Mouse (Mus musculus) intestine, embryonic 16.5 days (tissue): ENCODE data around the gene Pnpla1. TPM values are rescaled to one million over a fixed set of nuclear protein-coding genes. Genes with fewer than 3 reads are reported as not detected.
"Not testable (repeated sequence)": the region's sequence is repeated elsewhere in the genome, so short reads cannot be mapped to it uniquely, and the experiment has no call there.

Experiments used
- ATAC-seq: fragments of 200-750 bp; cut with Nextera tagmentation; 2 replicates; pipeline ENCODE4 v1.8.0; 2017; ENCODE audit warnings: moderate TSS enrichment, moderate library complexity
- H3K27ac ChIP-seq: fragments of 300-500 bp; sonication (generic); 2 replicates; pipeline ENCODE4 v1.5.1; 2014; ENCODE audit warnings: mild to moderate bottlenecking, low read length
- H3K27me3 ChIP-seq: fragments of 300-500 bp; sonication (generic); replicated peaks from 2 replicates; pipeline ENCODE4 v1.6.1; 2014; ENCODE audit warnings: low read length, control low read depth, mixed read lengths; ENCODE audit not compliant: control insufficient read depth, insufficient read depth
- H3K36me3 ChIP-seq: fragments of 300-500 bp; sonication (generic); 2 replicates; pipeline ENCODE4 v1.6.1; 2014; ENCODE audit warnings: low read length, control low read depth; ENCODE audit not compliant: control insufficient read depth, insufficient read depth
- H3K4me1 ChIP-seq: fragments of 300-500 bp; sonication (generic); 2 replicates; pipeline ENCODE4 v1.6.1; 2014; ENCODE audit warnings: low read length, control low read depth, mixed read lengths; ENCODE audit not compliant: control insufficient read depth, insufficient read depth
- H3K4me2 ChIP-seq: fragments of 300-500 bp; sonication (generic); 2 replicates; pipeline ENCODE4 v1.6.1; 2014; ENCODE audit warnings: low read depth, low read length, control low read depth
- H3K4me3 ChIP-seq: fragments of 300-500 bp; sonication (generic); 2 replicates; pipeline ENCODE4 v1.5.1; 2014; ENCODE audit warnings: mild to moderate bottlenecking, low read length
- H3K9ac ChIP-seq: fragments of 300-500 bp; sonication (generic); 2 replicates; pipeline ENCODE4 v1.6.1; 2014; ENCODE audit warnings: low read depth, low read length
- H3K9me3 ChIP-seq: fragments of 300-500 bp; sonication (generic); 2 replicates; pipeline ENCODE4 v1.6.1; 2016; ENCODE audit warnings: low read length, control low read depth; ENCODE audit not compliant: control insufficient read depth
- WGBS: fragments of 180-500 bp; shearing (Covaris S2); extraction: QIAGEN DNeasy Blood & Tissue Kit; methylation state at CpG from one replicate; pipeline ENCODE4 v1.1.7; 2014; 5-methylcytosine and 5-hydroxymethylcytosine counted together
- polyA plus RNA-seq: library from polyadenylated mRNA; unstranded; fragments of >200 nt; fragmentation: Nextera tagmentation; extraction: Ambion mirVana; gene quantifications from 2 replicates; pipeline ENCODE4 v1.2.1, GENCODE M21; 2015

Gene Pnpla1
- 1.7 and 1.9 TPM in 2 replicates for polyA plus RNA-seq

DNA sequence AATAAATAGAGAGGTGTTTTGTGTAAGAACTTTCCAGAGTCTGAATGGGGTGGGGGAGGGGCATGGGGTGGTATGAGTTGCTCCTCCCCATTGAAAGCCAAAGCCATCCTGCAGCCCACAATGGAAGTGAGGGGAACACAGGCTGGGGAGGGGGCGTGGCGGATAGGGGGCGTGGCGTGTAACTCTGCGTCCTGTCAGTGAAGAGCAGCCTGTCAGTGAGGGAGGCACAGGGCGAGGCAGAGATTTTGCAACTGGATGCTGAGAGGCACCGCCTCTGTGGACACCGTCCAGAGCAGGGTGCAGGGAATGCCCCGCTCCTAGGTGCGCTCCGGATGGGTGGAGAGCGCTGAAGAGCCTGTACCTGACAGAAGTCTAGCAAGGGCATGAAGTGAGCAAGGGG is at the start of gene Pnpla1:
Gene Pnpla1 (plus strand): TSS at position 207 of the 400 bp plus-strand sequence.
- Histone ChIP-seq H3K9me3 (peaks cover 8% of the 10 kb centered on the region; the same call in 1 of the 2 replicates), H3K27me3 (no peaks in the 10 kb centered on the region), H3K9ac (no peak within 1 kb of the TSS), H3K4me2 (no peak within 1 kb of the TSS), H3K4me3 (no peak within 1 kb of the TSS), H3K27ac (no peak within 1 kb of the TSS), H3K4me1 (no peaks in the 10 kb centered on the region), H3K36me3 (no peaks in the 10 kb centered on the region)
- WGBS = 38% methylated on average over 12 of the region's 12 CpGs
- 0 out of 2 replicates have a peak, but pooled peaks have one; percentile 11 for ATAC-seq

DNA sequence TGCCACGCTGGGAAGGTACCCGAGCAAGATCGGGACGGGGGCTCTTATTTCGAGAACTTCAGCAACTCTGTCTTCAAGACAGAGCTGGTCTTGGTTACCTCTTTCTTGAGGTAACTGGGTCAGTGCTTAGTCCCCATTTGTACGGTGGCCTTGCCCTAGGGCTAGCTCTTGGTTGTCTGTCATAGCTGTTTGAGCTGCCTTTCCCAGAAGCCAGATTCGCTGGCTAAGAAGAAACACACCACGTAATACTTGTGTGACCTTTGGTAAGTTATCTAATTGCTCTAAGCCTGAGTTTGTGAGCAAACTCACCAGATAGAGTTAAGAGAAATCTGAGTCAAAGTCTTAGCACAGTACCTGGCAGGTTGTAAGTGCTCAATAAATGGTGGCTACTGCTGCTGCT is 49.5 kb upstream of the Pnpla1 start:
- peaks cover 19% of the 10 kb centered on the region for H3K4me1 ChIP-seq
- H3K4me2 ChIP-seq = no peak overlapping the region
- 89% methylated on average over 8 of the region's 8 CpGs for WGBS
- H3K27ac ChIP-seq = peak overlapping the region; percentile 92
- H3K36me3 ChIP-seq = peaks cover 21% of the 10 kb centered on the region
- H3K9ac ChIP-seq = no peak overlapping the region; the same call in 1 of the 2 replicates
- H3K9me3 ChIP-seq = no peaks in the 10 kb centered on the region
- peak; percentile 27 for ATAC-seq
- H3K27me3 ChIP-seq = no peaks in the 10 kb centered on the region
- no peak overlapping the region for H3K4me3 ChIP-seq

DNA sequence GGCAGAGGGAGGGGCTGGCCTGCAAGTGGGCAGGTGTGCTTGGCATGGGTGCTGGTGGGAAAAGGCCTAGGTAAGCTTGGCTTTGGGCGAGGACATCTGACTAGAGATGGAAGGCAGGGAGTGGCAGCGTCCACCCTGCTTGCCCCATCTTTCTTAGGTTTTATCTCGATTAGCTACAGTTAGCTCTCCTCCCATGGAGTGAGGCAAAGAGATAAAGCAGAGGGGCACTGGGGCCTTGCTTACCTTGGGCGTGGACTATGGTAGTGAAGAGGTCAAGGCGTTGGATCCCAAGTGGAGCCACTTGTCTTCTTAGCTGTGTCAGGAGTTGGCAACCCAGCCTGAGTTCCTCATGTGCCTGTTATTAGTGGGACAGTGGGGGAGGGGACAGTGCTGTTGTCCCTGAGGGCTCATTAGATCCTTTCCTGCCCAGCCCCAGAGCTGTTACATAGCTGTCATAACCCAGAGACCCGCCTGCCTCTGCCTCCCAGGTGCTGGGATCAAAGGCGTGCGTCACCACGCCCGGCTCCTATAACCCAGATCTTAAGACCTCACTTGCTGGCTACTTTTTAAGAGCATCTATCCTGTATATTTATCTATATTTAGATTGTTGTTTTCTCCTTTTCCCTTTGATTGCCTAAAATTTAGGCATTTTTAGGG is 48.9 kb upstream of the Pnpla1 start:
- WGBS = 78% methylated on average over 10 of the region's 10 CpGs
- H3K4me3 ChIP-seq = no peak overlapping the region
- no peaks in the 10 kb centered on the region for H3K27me3 ChIP-seq
- H3K4me2 ChIP-seq = no peak overlapping the region
- H3K36me3 ChIP-seq = peaks cover 21% of the 10 kb centered on the region
- H3K27ac ChIP-seq = peak overlapping the region; percentile 92
- no peaks in the 10 kb centered on the region for H3K9me3 ChIP-seq
- peak; percentile 79 for ATAC-seq
- no peak overlapping the region; the same call in 1 of the 2 replicates for H3K9ac ChIP-seq
- peaks cover 16% of the 10 kb centered on the region for H3K4me1 ChIP-seq

DNA sequence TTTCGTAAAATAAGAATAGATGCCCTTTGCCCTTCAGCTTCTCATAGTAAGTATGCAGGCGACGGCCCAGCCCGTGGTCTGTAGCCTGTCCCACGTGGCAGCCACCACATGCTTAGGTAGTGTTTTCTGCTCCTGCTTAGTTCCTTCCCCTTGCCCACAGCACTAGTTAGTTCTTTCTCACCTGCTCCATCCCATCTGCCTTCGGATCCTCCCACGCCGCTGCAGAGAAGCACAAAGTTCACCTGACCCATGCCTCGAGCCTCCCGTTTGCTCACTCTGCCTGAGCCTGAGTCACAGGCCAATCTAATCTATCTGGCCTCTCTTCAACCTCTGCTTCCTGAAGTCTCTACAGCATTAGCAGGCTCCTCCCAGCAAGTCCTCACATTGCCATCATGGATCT is 45.9 kb upstream of the Pnpla1 start:
- Histone ChIP-seq H3K27ac (peak overlapping the region; percentile 87), H3K36me3 (peaks cover 22% of the 10 kb centered on the region), H3K4me3 (no peak overlapping the region), H3K9me3 (no peaks in the 10 kb centered on the region), H3K27me3 (no peaks in the 10 kb centered on the region), H3K4me1 (peaks cover 27% of the 10 kb centered on the region), H3K4me2 (no peak overlapping the region), H3K9ac (no peak overlapping the region)
- 62% methylated on average over 10 of the region's 10 CpGs for WGBS
- peak; percentile 68 for ATAC-seq

DNA sequence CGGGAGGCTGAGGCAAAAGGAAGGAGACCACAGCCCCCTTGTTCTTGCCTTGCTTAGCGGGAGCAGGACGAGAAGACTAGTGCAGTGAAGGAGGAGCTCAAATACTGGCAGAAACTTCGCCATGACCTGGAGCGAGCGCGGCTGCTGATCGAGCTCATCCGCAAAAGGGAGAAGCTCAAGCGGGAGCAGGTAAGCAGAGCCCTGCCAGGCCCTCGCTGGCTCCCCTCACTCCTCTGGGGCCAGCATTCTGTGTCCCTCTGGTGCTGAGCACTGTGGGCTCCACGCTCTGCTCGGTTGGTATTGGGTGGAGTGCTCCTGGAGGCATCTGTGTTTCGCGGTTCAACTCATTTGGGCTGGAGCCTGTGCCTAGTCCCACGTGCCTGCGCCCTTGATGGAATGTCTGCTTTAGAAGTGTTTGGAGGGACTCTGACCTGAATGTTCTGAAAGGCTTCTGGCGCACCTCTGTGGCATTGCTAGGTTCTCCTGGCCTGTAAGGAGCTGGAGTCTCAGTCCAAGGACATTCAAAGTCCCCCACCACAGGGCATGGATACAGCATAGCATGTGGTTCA is 43.6 kb upstream of the Pnpla1 start:
- Histone ChIP-seq H3K36me3 (peaks cover 35% of the 10 kb centered on the region), H3K9ac (no peak overlapping the region), H3K4me1 (peaks cover 25% of the 10 kb centered on the region), H3K4me2 (no peak overlapping the region), H3K27me3 (no peaks in the 10 kb centered on the region), H3K27ac (peak overlapping the region; percentile 21; the same call in 1 of the 2 replicates), H3K9me3 (no peaks in the 10 kb centered on the region), H3K4me3 (no peak overlapping the region)
- WGBS = 90% methylated on average over 18 of the region's 18 CpGs
- no peak for ATAC-seq

DNA sequence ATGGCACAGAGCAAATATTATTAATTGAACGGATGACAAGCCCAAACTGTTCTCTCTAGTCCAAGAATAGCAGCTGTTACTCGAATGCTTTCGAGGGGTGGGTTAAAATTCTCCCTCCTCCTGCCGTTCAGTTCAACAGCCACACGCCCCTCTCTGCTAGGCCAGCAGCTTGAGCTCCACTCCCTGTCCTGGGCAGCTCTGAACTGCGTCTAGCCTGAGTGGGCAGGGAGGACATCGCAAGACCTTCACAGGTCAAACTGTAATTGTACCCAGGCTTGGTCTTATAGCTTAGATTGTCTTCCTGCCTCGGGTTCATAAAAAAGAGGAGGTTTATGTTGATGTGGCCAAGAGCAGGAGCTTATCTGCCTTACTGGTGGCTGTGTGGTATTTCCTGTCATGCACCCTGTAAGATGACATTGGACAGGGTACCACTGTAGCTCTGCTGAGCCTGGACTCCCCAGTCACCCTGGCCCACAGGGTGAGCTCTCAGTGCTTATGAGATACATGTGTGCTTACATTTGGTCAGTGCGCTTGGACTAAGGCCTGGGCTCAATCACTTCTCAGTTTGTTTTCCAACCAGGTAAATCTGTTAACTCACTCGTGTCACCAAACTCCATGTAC is 42.7 kb upstream of the Pnpla1 start:
- no peak for ATAC-seq
- WGBS = 61% methylated on average over 10 of the region's 10 CpGs
- H3K36me3 ChIP-seq = peaks cover 35% of the 10 kb centered on the region

DNA sequence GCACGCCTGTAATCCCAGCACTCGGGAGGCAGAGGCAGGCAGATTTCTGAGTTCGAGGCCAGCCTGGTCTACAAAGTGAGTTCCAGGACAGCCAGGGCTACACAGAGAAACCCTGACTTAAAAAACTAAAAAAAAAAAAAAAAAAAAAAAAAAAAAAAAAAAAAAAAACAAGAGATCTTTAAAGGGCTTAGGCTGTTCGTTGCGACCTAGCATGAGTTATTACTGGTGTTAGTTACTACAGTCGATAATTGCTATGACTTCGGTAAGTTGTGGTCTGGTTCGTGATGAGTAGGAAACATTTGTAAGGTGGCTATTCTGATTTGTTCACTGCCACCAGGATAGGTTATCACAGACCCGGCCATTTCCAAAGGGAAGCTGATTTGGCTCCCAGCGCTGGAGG is 41.9 kb upstream of the Pnpla1 start:
- not testable (repeated sequence) for H3K27me3 ChIP-seq, ATAC-seq, H3K9me3 ChIP-seq, H3K4me3 ChIP-seq
- Histone ChIP-seq H3K27ac (peak overlapping the region; percentile 95), H3K4me2 (peak overlapping the region; percentile 9; the same call in 1 of the 2 replicates), H3K9ac (0 out of 2 replicates have a peak overlapping the region, but pooled peaks have one; percentile 22), H3K4me1 (peaks cover 25% of the 10 kb centered on the region), H3K36me3 (peaks cover 38% of the 10 kb centered on the region)
- 93% methylated on average over 10 of the region's 10 CpGs for WGBS

More for the DNA sequence above, 42.7 kb upstream of the Pnpla1 start:
- Histone ChIP-seq H3K9me3 (no peaks in the 10 kb centered on the region), H3K27me3 (no peaks in the 10 kb centered on the region), H3K4me1 (peaks cover 25% of the 10 kb centered on the region), H3K4me3 (no peak overlapping the region), H3K27ac (peak overlapping the region; percentile 29; the same call in 1 of the 2 replicates), H3K4me2 (no peak overlapping the region), H3K9ac (no peak overlapping the region)

DNA sequence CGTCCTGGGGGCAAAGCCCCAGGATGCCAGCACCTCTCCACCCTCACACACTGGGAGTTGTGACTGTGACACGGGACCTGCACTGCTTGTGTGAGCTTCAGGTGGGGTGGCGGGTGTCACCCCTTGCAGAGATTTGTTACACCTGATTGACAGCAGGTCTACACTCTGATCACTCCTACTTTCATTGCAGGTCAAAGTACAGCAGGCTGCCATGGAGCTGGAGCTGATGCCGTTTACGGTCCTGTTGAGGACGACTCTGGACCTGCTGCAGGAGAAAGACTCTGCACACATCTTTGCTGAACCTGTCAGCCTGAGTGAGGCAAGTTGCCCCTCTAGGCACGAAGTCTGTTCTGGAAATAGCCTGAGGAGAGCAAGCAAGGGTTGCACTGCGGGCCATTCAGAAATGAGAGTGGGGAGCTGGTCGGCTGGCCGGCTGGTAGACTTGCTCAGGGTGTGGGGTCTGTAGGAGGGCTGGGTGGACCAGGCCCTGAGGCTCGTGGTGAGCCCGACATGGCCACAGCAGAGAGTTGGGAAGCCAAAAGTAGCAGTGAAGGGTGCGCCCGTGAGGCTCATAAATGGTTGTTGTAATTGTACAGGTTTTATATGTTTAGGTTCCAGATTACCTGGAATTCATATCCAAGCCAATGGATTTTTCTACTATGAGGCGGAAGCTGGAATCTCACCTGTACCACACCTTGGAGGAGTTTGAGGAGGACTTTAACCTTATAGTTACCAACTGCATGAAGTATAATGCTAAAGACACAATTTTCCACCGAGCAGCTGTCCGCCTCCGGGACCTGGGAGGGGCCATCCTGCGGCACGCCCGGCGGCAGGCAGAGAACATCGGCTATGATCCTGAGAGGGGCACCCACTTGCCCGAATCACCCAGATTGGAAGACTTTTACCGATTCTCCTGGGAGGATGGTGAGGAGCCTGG is 41.1 kb upstream of the Pnpla1 start:
- Histone ChIP-seq H3K9ac (peak overlapping the region; percentile 60; the same call in 1 of the 2 replicates), H3K27me3 (no peaks in the 10 kb centered on the region), H3K9me3 (no peaks in the 10 kb centered on the region), H3K36me3 (peaks cover 42% of the 10 kb centered on the region), H3K4me2 (peak overlapping the region; percentile 47), H3K4me1 (peaks cover 25% of the 10 kb centered on the region), H3K4me3 (peak overlapping the region; percentile 33), H3K27ac (peak overlapping the region; percentile 95)
- peak; percentile 82 for ATAC-seq
- WGBS = 75% methylated on average over 25 of the region's 25 CpGs
